Mouse (Mus musculus) myocyte (in vitro differentiated cells): ENCODE measurements around the gene Mavs. TPM values are rescaled to one million over a fixed set of nuclear protein-coding genes. Genes with fewer than 3 reads are reported as not detected.

Source experiments
- H3K27me3 ChIP-seq: one replicate; pipeline ENCODE4 v1.6.1; 2011; ENCODE audit not compliant: control insufficient read depth, insufficient read depth, insufficient read length
- H3K36me3 ChIP-seq: one replicate; pipeline ENCODE4 v1.6.1; 2011; ENCODE audit not compliant: control insufficient read depth, insufficient read depth
- H3K4me2 ChIP-seq: one replicate; pipeline ENCODE4 v1.6.1; 2011; ENCODE audit warnings: low read depth, control low read depth
- H3K4me3 ChIP-seq: one replicate; pipeline ENCODE4 v1.5.1; 2011; ENCODE audit warnings: mild to moderate bottlenecking, control low read depth, moderate library complexity
- H3K79me2 ChIP-seq: one replicate; pipeline ENCODE4 v1.6.1; 2011; ENCODE audit not compliant: control insufficient read depth, insufficient read depth
- H3ac ChIP-seq: one replicate; pipeline ENCODE4 v1.6.1; 2011; ENCODE audit not compliant: control insufficient read depth, insufficient read length
- CEBPB ChIP-seq: IDR thresholded peaks from 2 replicates; pipeline ENCODE4 v1.6.1; 2011; ENCODE audit warnings: mild to moderate bottlenecking, moderate library complexity; ENCODE audit not compliant: poor library complexity, insufficient read depth, severe bottlenecking
- E2F4 ChIP-seq: IDR thresholded peaks from one replicate; pipeline ENCODE4 v1.6.1; 2011; ENCODE audit warnings: mild to moderate bottlenecking, control low read depth, moderate library complexity; ENCODE audit not compliant: insufficient read depth
- MAX ChIP-seq: IDR thresholded peaks from one replicate; pipeline ENCODE4 v1.6.1; 2011; ENCODE audit warnings: low read depth, mild to moderate bottlenecking, control low read depth
- MYOD1 ChIP-seq, 3 experiments: IDR thresholded peaks; one replicate each; pipeline ENCODE4 v1.6.1; 2011; ENCODE audit warnings: control low read depth in 2 of 3, low read depth in 2 of 3, mild to moderate bottlenecking in 2 of 3, moderate library complexity in 1 of 3; ENCODE audit not compliant: insufficient read length in 2 of 3, control insufficient read depth in 1 of 3
- MYOG ChIP-seq, 3 experiments: IDR thresholded peaks; one replicate each; pipeline ENCODE4 v1.6.1; 2011; ENCODE audit warnings: control low read depth in 2 of 3, low read depth in 2 of 3, mild to moderate bottlenecking in 2 of 3; ENCODE audit not compliant: insufficient read length in 2 of 3, control insufficient read depth in 1 of 3, insufficient read depth in 1 of 3
- POLR2A ChIP-seq: IDR thresholded peaks from one replicate; pipeline ENCODE4 v1.6.1; 2011; ENCODE audit warnings: low read depth, mild to moderate bottlenecking, control low read depth, moderate library complexity; ENCODE audit not compliant: insufficient read length
- POLR2AphosphoS2 ChIP-seq: IDR thresholded peaks from one replicate; pipeline ENCODE4 v1.6.1; 2011; ENCODE audit warnings: low read depth, control low read depth; ENCODE audit not compliant: insufficient read length
- REST ChIP-seq: IDR thresholded peaks from one replicate; pipeline ENCODE4 v1.6.1; 2011; ENCODE audit warnings: mild to moderate bottlenecking, control low read depth, moderate library complexity; ENCODE audit not compliant: insufficient read depth, insufficient read length
- SRF ChIP-seq: IDR thresholded peaks from one replicate; pipeline ENCODE4 v1.6.1; 2011; ENCODE audit warnings: low read depth; ENCODE audit not compliant: control insufficient read depth, insufficient read length
- TCF12 ChIP-seq: IDR thresholded peaks from one replicate; pipeline ENCODE4 v1.6.1; 2011; ENCODE audit warnings: mild to moderate bottlenecking, control low read depth; ENCODE audit not compliant: poor library complexity, insufficient read depth, severe bottlenecking
- TCF3 ChIP-seq: IDR thresholded peaks from one replicate; pipeline ENCODE4 v1.6.1; 2011; ENCODE audit warnings: low read depth, control low read depth; ENCODE audit not compliant: insufficient read length
- USF1 ChIP-seq: IDR thresholded peaks from one replicate; pipeline ENCODE4 v1.6.1; 2011; ENCODE audit warnings: low read depth, mild to moderate bottlenecking, control low read depth, moderate library complexity
- polyA plus RNA-seq: library from polyadenylated mRNA; unstranded; fragments of >200 nt; fragmentation: generic; extraction: Trizol; gene quantifications from one replicate; pipeline ENCODE4 v1.2.1, GENCODE M21; 2012; ENCODE audit warnings: missing spikeins

The Mavs gene
- polyA plus RNA-seq, 1 experiment, result 16.6 TPM

GRCm38 (mm10) chr2:131196606-131197316 lies 37.1 kb upstream of the Mavs start:
- Histone ChIP-seq H3K4me3 (no peak overlapping the region), H3K79me2 (no peaks in the 10 kb centered on the region), H3K4me2 (no peak overlapping the region), H3K36me3 (peaks cover 70% of the 10 kb centered on the region), H3ac (no peak overlapping the region), H3K27me3 (no peaks in the 10 kb centered on the region)
- no peak for TF ChIP-seq USF1
- no peak for TF ChIP-seq MYOD1 (IDR thresholded peaks at IDR 0.05; ENCODE audit: control insufficient read depth in 1 of 3, insufficient read length in 2 of 3, low read depth in 2 of 3)
- TF ChIP-seq POLR2A, result no peak
- TF ChIP-seq TCF12, result no peak
- no peak for TF ChIP-seq MAX
- no peak for TF ChIP-seq TCF3
- no peak for TF ChIP-seq SRF
- TF ChIP-seq E2F4, result no peak
- TF ChIP-seq REST, result no peak

GRCm38 (mm10) chr2:131200710-131201109 lies 33.2 kb upstream of the Mavs start:
- H3K4me3 ChIP-seq, result no peak overlapping the region
- no peaks in the 10 kb centered on the region for H3K79me2 ChIP-seq
- peaks cover 39% of the 10 kb centered on the region for H3K36me3 ChIP-seq
- no peak overlapping the region for H3ac ChIP-seq
- no peaks in the 10 kb centered on the region for H3K27me3 ChIP-seq
- no peak for TF ChIP-seq TCF3
- TF ChIP-seq CEBPB, result no peak
- no peak for TF ChIP-seq SRF
- no peak for TF ChIP-seq MYOG (IDR thresholded peaks at IDR 0.05; ENCODE audit: control insufficient read depth in 1 of 3, insufficient read depth in 1 of 3, insufficient read length in 2 of 3, low read depth in 2 of 3)
- TF ChIP-seq MYOD1 (IDR thresholded peaks at IDR 0.05; ENCODE audit: control insufficient read depth in 1 of 3, insufficient read length in 2 of 3, low read depth in 2 of 3), result no peak
- no peak for TF ChIP-seq E2F4
- no peak for TF ChIP-seq POLR2AphosphoS2
- no peak for TF ChIP-seq MAX
- TF ChIP-seq POLR2A, result no peak
- TF ChIP-seq TCF12, result no peak
- TF ChIP-seq USF1, result no peak
- TF ChIP-seq REST, result no peak
- H3K4me2 ChIP-seq, result no peak overlapping the region

GRCm38 (mm10) chr2:131201262-131201661 lies 32.6 kb upstream of the Mavs start:
- Histone ChIP-seq H3K4me3 (no peak overlapping the region), H3K27me3 (no peaks in the 10 kb centered on the region), H3ac (no peak overlapping the region), H3K36me3 (peaks cover 37% of the 10 kb centered on the region), H3K79me2 (no peaks in the 10 kb centered on the region), H3K4me2 (no peak overlapping the region)
- TF ChIP-seq E2F4, result no peak
- no peak for TF ChIP-seq TCF12
- TF ChIP-seq POLR2AphosphoS2, result peak; percentile 78
- TF ChIP-seq MAX, result no peak

GRCm38 (mm10) chr2:131203816-131204409 lies 29.9 kb upstream of the Mavs start:
- TF ChIP-seq POLR2AphosphoS2 (peak; percentile 54), USF1 (no peak)
- Histone ChIP-seq H3K4me3 (no peak overlapping the region), H3ac (no peak overlapping the region), H3K36me3 (peaks cover 14% of the 10 kb centered on the region), H3K27me3 (no peaks in the 10 kb centered on the region), H3K79me2 (no peaks in the 10 kb centered on the region), H3K4me2 (peak overlapping the region; percentile 53)

GRCm38 (mm10) chr2:131204410-131204981 lies 29.4 kb upstream of the Mavs start:
- Histone ChIP-seq H3K27me3 (no peaks in the 10 kb centered on the region), H3K4me2 (peak overlapping the region; percentile 59), H3ac (no peak overlapping the region), H3K36me3 (peaks cover 8% of the 10 kb centered on the region), H3K4me3 (no peak overlapping the region), H3K79me2 (no peaks in the 10 kb centered on the region)
- TF ChIP-seq POLR2A (peak; percentile 49), MAX (no peak), USF1 (peak; percentile 29), CEBPB (no peak), TCF3 (peak; percentile 67), MYOD1 (IDR thresholded peaks at IDR 0.05; ENCODE audit: control insufficient read depth in 1 of 3, insufficient read length in 2 of 3, low read depth in 2 of 3) (peak in 2 of 3 experiments; percentile 90 to 99), REST (no peak), POLR2AphosphoS2 (peak; percentile 94), SRF (no peak), TCF12 (peak; percentile 64), E2F4 (peak; percentile 23), MYOG (IDR thresholded peaks at IDR 0.05; ENCODE audit: control insufficient read depth in 1 of 3, insufficient read depth in 1 of 3, insufficient read length in 2 of 3, low read depth in 2 of 3) (peak; percentile 61 to 98 (median 81))
